Mouse (Mus musculus): ENCODE data around the gene Xpo1. TPM values are rescaled to one million over a fixed set of nuclear protein-coding genes. Genes with fewer than 3 reads are reported as not detected.

Gene Xpo1
- total RNA-seq (2021), result 10 to 100 TPM; 66.8 to 67.1 TPM
- long read RNA-seq, experiment 1, full-length matches to known transcripts, result 28 of 33 reads
- long read RNA-seq, experiment 1, partial matches to known transcripts, result 1 of 33 reads
- long read RNA-seq, experiment 1, other reads (novel, unspliced or antisense), result 4 of 33 reads
- long read RNA-seq, experiment 2, full-length matches to known transcripts, result 22 of 29 reads
- long read RNA-seq, experiment 2, partial matches to known transcripts, result 4 of 29 reads
- long read RNA-seq, experiment 2, other reads (novel, unspliced or antisense), result 3 of 29 reads

DNA sequence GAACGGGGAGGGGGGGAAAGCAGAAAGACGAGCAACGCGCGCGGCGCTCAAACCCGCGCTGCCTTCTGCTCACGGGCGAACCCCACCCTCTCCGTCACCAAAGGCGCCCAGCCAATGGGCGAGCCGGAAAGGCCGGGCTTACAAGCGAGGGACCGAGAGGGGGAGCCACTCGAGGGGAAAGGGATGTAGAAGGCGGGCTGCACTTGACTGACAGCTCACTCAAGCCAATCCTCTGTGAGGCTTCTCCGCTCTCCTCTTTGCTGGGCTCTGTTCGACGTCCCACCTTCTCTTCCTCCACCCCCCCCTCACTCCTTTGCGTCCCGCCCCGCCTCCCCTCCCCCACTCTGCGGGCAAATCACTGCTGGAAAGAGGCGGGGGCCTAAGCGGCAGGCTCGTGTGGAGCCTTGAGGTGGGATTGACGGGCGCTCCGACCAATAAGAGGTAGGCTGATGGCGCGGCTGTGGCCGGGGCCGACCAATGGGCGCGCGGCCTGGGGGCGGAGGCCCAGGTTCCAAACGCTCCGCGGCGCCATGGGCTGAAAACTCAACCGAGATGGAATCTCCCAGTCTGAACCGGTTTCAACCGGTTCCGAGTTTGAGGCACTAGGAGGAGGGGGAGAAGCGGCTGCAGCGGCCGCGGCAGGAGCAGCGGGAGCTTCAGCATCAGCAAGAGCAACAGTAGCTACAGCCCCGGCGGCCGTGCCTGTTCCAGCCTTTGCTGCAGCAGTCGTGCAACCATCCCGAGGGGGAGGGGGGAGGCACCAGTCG lies at the start of gene Xpo1:
Gene Xpo1, plus strand, starts transcription at position 615 of the 767 bp plus-strand sequence.
- intact Hi-C loops (cut with DNase I), result loop anchor here (5.0 kb wide), 3 partner anchors 188 to 263 kb away; partner anchors contain the start of genes Cct4 and Fam161a
- DNase-seq (ENCODE audit: low spot score in 2 of 2), result peak; percentile 100

GRCm38 (mm10) chr11:23209717-23210116 lies 46.1 kb upstream of the Xpo1 start:
- intact Hi-C loops (cut with DNase I), result loop anchor here (5.0 kb wide), 1 partner anchor 43 kb away; no protein-coding TSS in a partner anchor
- no peak for DNase-seq (ENCODE audit: low spot score in 2 of 2)

DNA sequence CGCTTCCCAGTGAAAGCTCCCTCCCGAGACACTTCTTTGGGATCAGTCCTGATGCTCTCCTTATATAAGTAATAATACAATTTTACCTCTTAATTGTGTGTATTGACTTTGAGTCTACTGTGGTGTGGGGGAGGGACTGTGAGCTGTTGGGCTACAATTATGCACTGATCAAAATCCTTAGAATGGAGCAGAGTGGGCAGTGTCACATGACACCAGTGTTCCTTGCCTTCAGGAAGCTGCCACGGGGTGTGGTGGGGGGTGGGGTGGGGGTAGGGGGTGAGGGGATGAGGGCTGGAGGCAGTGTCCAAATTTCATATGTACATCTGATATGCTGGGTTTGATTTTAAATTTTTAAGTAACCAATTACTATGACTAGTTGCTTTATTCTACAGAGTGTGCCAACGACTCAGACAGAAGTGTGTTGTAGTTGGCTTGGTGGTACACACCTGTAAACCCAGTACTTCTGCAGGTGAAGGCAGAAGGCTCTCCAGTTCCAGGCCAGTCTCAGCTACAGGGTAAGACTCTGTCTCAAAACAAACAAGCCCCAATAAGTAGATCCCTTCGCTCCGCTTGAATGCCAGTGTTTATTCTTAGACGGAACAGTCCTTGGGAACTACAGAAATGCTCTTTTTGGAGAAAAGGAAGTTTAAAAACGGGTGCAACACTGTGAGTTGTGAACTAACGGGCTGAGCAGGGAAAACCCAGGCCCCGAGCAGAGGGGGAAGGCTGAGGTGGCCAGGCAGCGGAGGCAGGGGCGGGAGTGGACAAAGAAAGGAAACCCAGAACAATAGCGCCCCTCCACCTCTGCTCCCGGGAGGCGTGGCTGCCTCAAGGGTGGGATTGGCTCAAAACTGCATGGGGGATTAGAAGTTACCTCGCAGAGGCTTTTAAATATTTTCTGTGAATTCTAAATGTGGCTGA lies 45.0 kb upstream of the Xpo1 start:
- intact Hi-C loops (cut with DNase I), result no loop called here
- DNase-seq (ENCODE audit: low spot score in 2 of 2), result no peak

GRCm38 (mm10) chr11:23217430-23217829 lies 38.4 kb upstream of the Xpo1 start:
- intact Hi-C loops (cut with DNase I), result no loop called here
- DNase-seq (ENCODE audit: low spot score in 2 of 2), result no peak

DNA sequence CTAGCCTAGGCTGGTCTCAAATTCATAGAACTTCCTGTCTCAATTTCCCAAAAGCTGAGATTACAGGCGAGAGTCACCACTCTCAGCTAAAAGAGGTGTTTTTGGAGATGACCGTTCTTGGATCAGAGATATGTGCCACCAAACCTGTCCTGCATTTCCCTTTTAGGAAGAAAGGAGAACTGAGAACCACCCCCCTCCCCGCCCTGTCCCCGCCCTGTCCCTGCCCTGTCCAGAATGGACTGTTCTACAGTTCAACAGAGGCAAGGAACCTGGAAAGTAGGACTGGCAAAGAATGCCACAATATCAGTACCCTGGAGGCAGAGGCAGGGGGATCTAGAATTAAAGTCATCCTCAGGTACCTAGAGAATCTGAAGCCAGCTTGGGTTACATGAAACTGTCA lies 19.8 kb upstream of the Xpo1 start:
- DNase-seq (ENCODE audit: low spot score in 2 of 2), result no peak

DNA sequence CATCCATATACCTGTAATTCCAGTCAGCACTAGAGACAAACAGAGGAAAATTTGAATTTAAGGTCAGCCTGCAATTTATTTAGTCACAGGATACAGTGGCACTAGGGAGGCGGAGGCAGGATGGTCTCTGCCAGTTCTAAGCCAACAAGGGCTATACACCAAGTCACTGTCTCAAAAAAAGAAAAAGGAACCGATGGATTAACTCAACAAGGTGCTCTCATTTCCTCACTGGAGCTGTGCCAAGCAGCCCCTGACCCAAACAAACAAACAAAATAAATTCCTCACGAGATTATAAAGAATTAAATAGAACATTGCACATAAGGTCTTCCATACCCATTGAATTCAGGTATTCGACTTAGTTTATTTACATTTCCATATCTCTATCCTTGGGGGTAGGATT lies 1.9 kb upstream of the Xpo1 start:
- DNase-seq (ENCODE audit: low spot score in 2 of 2), result no peak
- intact Hi-C loops (cut with DNase I), result loop anchor here (5.0 kb wide), 1 partner anchor 47 kb away; no protein-coding TSS in a partner anchor

More for the DNA sequence above, 19.8 kb upstream of the Xpo1 start:
- intact Hi-C loops (cut with DNase I), result no loop called here

DNA sequence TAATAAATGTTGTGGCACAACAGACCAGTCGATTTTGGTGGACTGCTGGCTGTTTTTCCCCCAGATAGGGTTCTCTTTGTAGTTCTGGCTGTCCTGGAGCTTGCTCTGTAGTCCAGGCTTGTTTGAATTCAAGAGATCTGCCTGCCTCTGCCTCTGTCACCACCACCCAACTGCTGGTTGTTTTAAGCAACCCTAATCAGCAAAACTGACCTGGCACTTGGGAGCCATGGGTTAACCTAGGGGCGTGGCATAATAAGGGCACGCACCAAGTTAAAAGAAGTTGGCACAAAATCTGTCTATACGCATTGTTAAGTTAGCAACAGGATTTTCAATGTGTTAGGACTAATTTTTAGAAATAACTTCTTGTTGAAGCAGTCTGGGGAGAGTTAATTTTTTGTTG lies 1.3 kb upstream of the Xpo1 start:
- no peak for DNase-seq (ENCODE audit: low spot score in 2 of 2)
- intact Hi-C loops (cut with DNase I), result loop anchor here (5.0 kb wide), 1 partner anchor 47 kb away; no protein-coding TSS in a partner anchor

DNA sequence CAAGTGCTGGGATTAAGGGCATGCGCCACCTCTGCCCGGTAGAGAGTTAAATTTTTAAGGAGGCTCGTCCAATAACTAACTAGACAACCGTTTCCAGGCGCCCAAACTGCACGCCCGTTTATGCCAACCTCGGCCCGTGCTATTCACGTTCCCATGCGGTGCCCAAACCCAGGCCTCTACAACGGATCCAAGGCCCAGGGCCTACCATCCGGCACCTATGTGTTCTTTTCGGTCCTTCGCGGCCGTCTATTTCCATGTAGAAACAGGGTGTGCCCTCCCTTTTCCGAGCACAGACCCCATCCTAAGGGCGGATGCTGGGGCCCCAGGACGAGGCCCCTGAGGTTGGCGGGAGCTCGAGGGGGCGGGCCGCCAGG lies 801 bp upstream of the Xpo1 start:
- no peak for DNase-seq (ENCODE audit: low spot score in 2 of 2)
- intact Hi-C loops (cut with DNase I), result loop anchor here (5.0 kb wide), 3 partner anchors 188 to 263 kb away; partner anchors contain the start of genes Cct4 and Fam161a

DNA sequence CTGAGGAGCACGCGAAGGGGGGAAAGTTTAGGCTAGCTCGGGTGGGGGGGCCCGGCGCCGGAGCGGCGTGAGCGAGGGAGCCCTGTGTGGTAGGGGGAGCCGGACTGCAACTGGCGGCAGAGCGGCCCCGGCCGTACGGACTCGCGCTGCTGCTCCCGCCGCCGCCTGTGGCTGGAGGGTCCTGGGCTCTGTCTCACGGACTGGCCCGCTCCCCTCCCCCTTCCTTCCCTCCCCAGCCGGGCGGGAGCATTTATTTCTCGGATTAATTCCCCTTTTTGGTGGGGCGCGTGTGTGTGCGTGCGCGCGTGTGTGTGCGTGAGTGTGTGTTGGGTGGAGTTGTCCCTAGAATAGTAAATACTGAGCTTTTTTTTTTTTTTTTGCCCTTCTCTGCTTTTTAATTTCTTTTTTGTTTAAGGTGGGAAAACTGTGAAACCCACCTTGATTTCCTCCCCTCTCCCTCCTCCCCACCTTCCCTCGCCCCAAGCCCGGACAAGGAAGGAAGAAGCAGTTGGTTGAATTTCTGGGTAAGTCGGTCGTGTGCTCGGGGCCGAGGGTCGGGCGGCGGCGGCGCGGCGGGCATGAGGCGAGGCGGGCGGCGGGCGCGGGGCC lies 457 bp downstream of the Xpo1 start:
- intact Hi-C loops (cut with DNase I), result loop anchor here (5.0 kb wide), 3 partner anchors 189 to 264 kb away; partner anchors contain the start of genes Cct4 and Fam161a
- peak in 1 of 2 experiments; percentile 44 for DNase-seq (ENCODE audit: low spot score in 2 of 2)

DNA sequence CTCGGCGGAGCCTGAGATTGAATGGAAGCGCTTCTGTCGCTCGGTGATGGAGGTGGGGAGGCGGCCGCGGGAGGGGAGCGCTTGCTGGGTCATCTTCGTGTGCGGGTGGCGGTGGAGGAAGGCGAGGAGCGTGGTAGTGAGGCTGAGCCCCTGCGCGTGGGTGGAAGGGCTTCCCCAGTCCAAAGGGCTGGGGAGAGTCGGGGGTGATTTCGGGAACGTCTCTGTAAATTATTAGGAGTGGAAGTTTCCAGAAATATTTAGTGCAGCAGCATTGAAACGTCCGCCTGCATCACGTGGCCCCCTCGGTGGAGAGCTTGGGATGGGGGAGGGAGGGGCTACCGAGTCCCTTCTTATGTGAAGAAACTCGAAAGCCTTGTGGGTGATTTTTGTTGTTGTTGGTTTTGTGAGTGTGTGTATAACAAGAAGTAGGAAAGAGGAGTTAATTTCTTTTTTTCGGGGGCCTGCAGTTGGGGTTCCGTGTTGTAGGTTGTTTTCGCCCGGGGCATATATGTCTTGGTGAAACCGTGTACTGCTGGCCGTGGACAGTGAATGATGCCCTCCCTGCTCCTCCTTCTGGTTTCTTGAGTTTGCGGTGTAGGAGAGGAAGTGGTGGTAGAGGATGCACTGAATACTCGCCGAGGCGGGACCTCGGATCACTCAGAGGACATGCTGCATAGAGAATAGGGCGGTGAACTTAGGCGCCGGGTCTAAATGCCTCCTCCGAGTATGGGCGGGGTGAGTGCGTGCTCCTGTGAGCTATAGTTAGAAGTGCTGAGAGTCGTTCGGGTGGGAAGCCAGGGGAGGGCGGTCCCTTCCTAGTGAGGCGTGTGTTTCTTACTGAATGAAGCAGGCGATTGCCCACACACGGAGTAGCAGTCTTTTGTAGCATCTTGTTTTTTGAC lies 1.2 kb downstream of the Xpo1 start:
- intact Hi-C loops (cut with DNase I), result loop anchor here (5.0 kb wide), 3 partner anchors 190 to 265 kb away; partner anchors contain the start of genes Cct4 and Fam161a
- DNase-seq (ENCODE audit: low spot score in 2 of 2), result peak; percentile 60 to 63

- no peak for DNase-seq (ENCODE audit: low spot score in 2 of 2)
- intact Hi-C loops (cut with DNase I), result loop anchor here (5.0 kb wide), 3 partner anchors 192 to 267 kb away; partner anchors contain the start of genes Cct4 and Fam161a
Measured at GRCm38 (mm10) chr11:23259073-23259472, 3.2 kb downstream of the Xpo1 start.

- intact Hi-C loops (cut with DNase I), result loop anchor here (5.0 kb wide), 3 partner anchors 192 to 267 kb away; partner anchors contain the start of genes Cct4 and Fam161a
Measured at GRCm38 (mm10) chr11:23259481-23259880, 3.6 kb downstream of the Xpo1 start.

GRCm38 (mm10) chr11:23260186-23260585 lies 4.3 kb downstream of the Xpo1 start:
- no peak for DNase-seq (ENCODE audit: low spot score in 2 of 2)
- intact Hi-C loops (cut with DNase I), result loop anchor here (5.0 kb wide), 1 partner anchor 628 kb away; no protein-coding TSS in a partner anchor

More at GRCm38 (mm10) chr11:23259481-23259880, 3.6 kb downstream of the Xpo1 start:
- DNase-seq (ENCODE audit: low spot score in 2 of 2), result no peak

- no peak for DNase-seq (ENCODE audit: low spot score in 2 of 2)
- intact Hi-C loops (cut with DNase I), result loop anchor here (5.0 kb wide), 1 partner anchor 629 kb away; no protein-coding TSS in a partner anchor
Measured at GRCm38 (mm10) chr11:23261490-23261889, 5.6 kb downstream of the Xpo1 start.

- intact Hi-C loops (cut with DNase I), result loop anchor here (5.0 kb wide), 1 partner anchor 633 kb away; no protein-coding TSS in a partner anchor
- no peak for DNase-seq (ENCODE audit: low spot score in 2 of 2)
Measured at GRCm38 (mm10) chr11:23264949-23265348, 9.1 kb downstream of the Xpo1 start.

DNA sequence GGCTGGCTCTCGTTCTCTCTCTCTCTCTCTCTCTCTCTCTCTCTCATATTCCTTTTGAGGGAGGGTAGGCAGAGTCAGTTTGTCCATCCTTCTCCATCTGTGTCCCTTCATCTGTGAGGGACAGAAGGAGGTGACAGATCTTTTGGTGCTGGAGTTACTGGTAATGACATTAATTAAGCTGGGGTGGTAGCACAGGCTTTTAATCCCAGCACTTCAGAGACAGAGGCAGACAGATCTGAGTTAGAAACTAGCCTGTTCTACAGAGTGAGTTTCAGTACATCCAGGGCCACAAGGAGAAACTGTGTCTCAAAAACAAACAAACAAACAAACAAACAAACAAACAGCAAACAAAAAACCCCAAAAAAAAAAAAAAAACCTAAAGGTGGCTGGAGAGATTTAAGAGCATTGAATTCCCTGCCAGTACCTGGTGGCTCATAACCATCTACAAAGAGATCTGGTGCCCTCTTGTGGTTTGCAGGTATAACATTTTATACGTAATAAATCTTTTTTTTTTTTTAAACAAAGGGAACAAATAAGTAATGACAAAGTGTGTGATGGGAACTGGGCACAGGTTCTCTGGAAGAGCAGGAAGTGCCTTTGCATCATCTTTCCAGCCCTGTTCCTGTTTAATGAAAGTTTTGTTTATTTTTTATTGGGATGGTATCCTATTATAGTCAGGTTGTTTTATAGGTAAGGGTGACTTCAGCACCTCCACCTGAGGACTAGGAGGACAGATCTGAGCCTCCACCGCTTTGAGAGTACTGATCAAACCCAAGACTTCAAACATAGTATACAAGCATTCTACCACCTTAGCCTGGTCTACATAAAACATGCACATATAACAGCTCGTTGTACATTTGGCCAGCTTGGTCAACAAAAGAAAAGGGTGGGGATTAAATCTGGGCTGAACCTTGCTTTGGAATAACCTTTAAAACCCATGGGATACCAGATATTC lies 16.2 kb downstream of the Xpo1 start:
- intact Hi-C loops (cut with DNase I), result loop anchor here (2.0 to 5.0 kb wide), 3 partner anchors 123 to 281 kb away; partner anchors contain the start of genes Cct4 and Fam161a
- peak; percentile 34 to 47 for DNase-seq (ENCODE audit: low spot score in 2 of 2)

Measured in left cerebral cortex, postnatal 14 days (tissue).